Comparison of ENCODE assay signal across 20 mouse cellular contexts in genomic region chr14:80916031-80916430, GRCm38 (mm10).
DNase-seq lines count a peak whose midpoint lies in the region; ATAC-seq and TF ChIP-seq lines count a peak whose summit lies in the region.
"Had no signal": no experiment of that assay in that cellular context is flagged by ENCODE, and none has a peak within 500 bp of the region (broad histone marks: within the 10 kb centered on the region; RNA-seq: fewer than 3 reads in every experiment).

No protein-coding gene starts in this region.

- no peak overlapping the region for H3K4me2 ChIP-seq in lung, embryonic 15.5 days
- H3K4me2 ChIP-seq: embryonic facial prominence, embryonic 13.5 days; forebrain, embryonic 12.5 days; heart, embryonic 13.5 days; hindbrain, embryonic 15.5 days had no signal

- H3K27me3 ChIP-seq in lung, embryonic 15.5 days, result no peaks in the 10 kb centered on the region
- no peaks in the 10 kb centered on the region for H3K27me3 ChIP-seq in kidney, adult 2 months (replicated peaks; ENCODE audit: control insufficient read depth, insufficient read depth, low read length)
- H3K27me3 ChIP-seq: CH12.LX; embryonic facial prominence, embryonic 13.5 days; forebrain, embryonic 12.5 days; heart, embryonic 13.5 days; hindbrain, embryonic 15.5 days had no signal

- no peaks in the 10 kb centered on the region for H3K36me3 ChIP-seq in lung, embryonic 15.5 days
- no peaks in the 10 kb centered on the region for H3K36me3 ChIP-seq in kidney, adult 2 months (ENCODE audit: control insufficient read depth, insufficient read depth, low read length)
- H3K36me3 ChIP-seq: embryonic facial prominence, embryonic 13.5 days; forebrain, embryonic 12.5 days; heart, embryonic 13.5 days; hindbrain, embryonic 15.5 days had no signal

- H3K4me3 ChIP-seq in lung, embryonic 15.5 days, result no peak overlapping the region
- H3K4me3 ChIP-seq in kidney, adult 2 months (ENCODE audit: insufficient read depth, low read depth, low read length), result no peak overlapping the region
- H3K4me3 ChIP-seq: embryonic facial prominence, embryonic 13.5 days; forebrain, embryonic 12.5 days; heart, embryonic 13.5 days; hindbrain, embryonic 15.5 days had no signal

- H3K27ac ChIP-seq in lung, embryonic 15.5 days, result no peak overlapping the region
- no peak overlapping the region for H3K27ac ChIP-seq in kidney, adult 2 months (ENCODE audit: insufficient read depth, low read depth, low read length)
- H3K27ac ChIP-seq: embryonic facial prominence, embryonic 13.5 days; forebrain, embryonic 12.5 days; heart, embryonic 13.5 days; hindbrain, embryonic 15.5 days had no signal

- TF ChIP-seq POLR2A in kidney, adult 2 months (IDR thresholded peaks at IDR 0.05; ENCODE audit: low read depth, low read length), result no peak

- H3K9ac ChIP-seq in lung, embryonic 15.5 days, result no peak overlapping the region
- H3K9ac ChIP-seq: embryonic facial prominence, embryonic 13.5 days; forebrain, embryonic 12.5 days; forebrain, postnatal 0 days; heart, embryonic 13.5 days; hindbrain, embryonic 15.5 days had no signal

- DNase-seq in kidney, postnatal 10 days, result peak; percentile 11
- DNase-seq in kidney, postnatal 4 days, result no peak
- DNase-seq in Muller cell, postnatal 12 days (ENCODE audit: inconsistent ontology term), result peak; percentile 14
- DNase-seq in lung, postnatal 14 days, result peak; percentile 30
- no peak for DNase-seq in kidney, adult 2 months
- no peak for DNase-seq in gastrocnemius, postnatal 14 days
- DNase-seq in right cerebral cortex, adult 2 months (ENCODE audit: low spot score in 2 of 2), result no peak
- DNase-seq: adrenal gland, adult 8-10 months; cerebellum, adult 11-12 months; cerebellum, adult 9-10 months; cerebellum, postnatal 25 days; forebrain, postnatal 0 days; gastrocnemius, postnatal 25 days; heart, postnatal 36 days had no signal

- intact Hi-C loops in gastrocnemius, postnatal 14 days (cut with DNase I; ENCODE audit: low total_unique reads), result no loop called here

- peak; percentile 69; the same call in 1 of the 2 replicates for ATAC-seq in lung, embryonic 15.5 days (ENCODE audit: borderline replicate concordance, extremely low read depth, low FRiP score, low TSS enrichment)
- ATAC-seq: forebrain, postnatal 0 days had no signal

- no peaks in the 10 kb centered on the region for H3K9me3 ChIP-seq in lung, embryonic 15.5 days
- H3K9me3 ChIP-seq: embryonic facial prominence, embryonic 13.5 days; forebrain, embryonic 12.5 days; heart, embryonic 13.5 days; hindbrain, embryonic 15.5 days had no signal

- H3K4me1 ChIP-seq in lung, embryonic 15.5 days, result no peaks in the 10 kb centered on the region
- H3K4me1 ChIP-seq in kidney, adult 2 months (ENCODE audit: control insufficient read depth, insufficient read depth, low read length), result no peaks in the 10 kb centered on the region
- H3K4me1 ChIP-seq: embryonic facial prominence, embryonic 13.5 days; forebrain, embryonic 12.5 days; heart, embryonic 13.5 days; hindbrain, embryonic 15.5 days had no signal

- 40% methylated on average over 3 of the region's 3 CpGs for WGBS in lung, embryonic 15.5 days
- WGBS in kidney, adult 2 months, result 68% methylated on average over 3 of the region's 3 CpGs

- no peak for TF ChIP-seq CTCF in kidney, adult 2 months (conservative IDR thresholded peaks at IDR 0.05; ENCODE audit: insufficient read depth, insufficient read length, low read depth, low read length)

Comparison
In these comparisons a context has a peak if more than half of its experiments do, and no peak if none do; other contexts are left out.
1. DNase-seq: peak in kidney, postnatal 10 days (single experiment), Muller cell, postnatal 12 days (single experiment) and lung, postnatal 14 days (single experiment); none in kidney, postnatal 4 days (0 of 2), kidney, adult 2 months (single experiment), gastrocnemius, postnatal 14 days (single experiment) and right cerebral cortex, adult 2 months (0 of 2).